Mouse (Mus musculus) kidney, postnatal 0 days (tissue): ENCODE data around the gene Tspan32. TPM values are rescaled to one million over a fixed set of nuclear protein-coding genes. Genes with fewer than 3 reads are reported as not detected.
A peak's percentile ranks its signal among the peaks of the same experiment; 100 is the strongest.

ENCODE experiments used
- ATAC-seq: fragments of 200-750 bp; cut with Nextera tagmentation; replicated peaks from 2 replicates; pipeline ENCODE4 v1.8.0; 2017; ENCODE audit warnings: low read depth, moderate number of reproducible peaks, moderate TSS enrichment, moderate library complexity; ENCODE audit not compliant: low FRiP score
- DNase-seq: peaks from one replicate; pipeline ENCODE4 v3.0.0-alpha.2; 2016; ENCODE audit warnings: low spot score
- H3K27ac ChIP-seq: fragments of 300-500 bp; sonication (generic); 2 replicates; pipeline ENCODE4 v1.5.1; 2014; ENCODE audit warnings: mild to moderate bottlenecking
- H3K27me3 ChIP-seq: fragments of 300-500 bp; sonication (generic); 2 replicates; pipeline ENCODE4 v1.6.1; 2014; ENCODE audit warnings: low read length, mixed read lengths; ENCODE audit not compliant: insufficient read depth
- H3K36me3 ChIP-seq: fragments of 300-500 bp; sonication (generic); 2 replicates; pipeline ENCODE4 v1.6.1; 2014; ENCODE audit warnings: low read length, mixed read lengths; ENCODE audit not compliant: insufficient read depth
- H3K4me1 ChIP-seq: fragments of 300-500 bp; sonication (generic); replicated peaks from 2 replicates; pipeline ENCODE4 v1.6.1; 2014; ENCODE audit warnings: antibody characterized with exemption, low read length, mixed read lengths; ENCODE audit not compliant: insufficient read depth
- H3K4me2 ChIP-seq: fragments of 300-500 bp; sonication (generic); 2 replicates; pipeline ENCODE4 v1.6.1; 2014; ENCODE audit warnings: mild to moderate bottlenecking, low read length, moderate library complexity, mixed read lengths
- H3K4me3 ChIP-seq: fragments of 300-500 bp; sonication (generic); replicated peaks from 2 replicates; pipeline ENCODE4 v1.5.1; 2014; ENCODE audit warnings: low read depth, low read length
- H3K9ac ChIP-seq: fragments of 300-500 bp; sonication (generic); 2 replicates; pipeline ENCODE4 v1.6.1; 2014; ENCODE audit warnings: low read depth, low read length
- H3K9me3 ChIP-seq: fragments of 300-500 bp; sonication (generic); replicated peaks from 2 replicates; pipeline ENCODE4 v1.6.1; 2016; ENCODE audit warnings: low read length, inconsistent platforms, mixed read lengths
- CTCF ChIP-seq: IDR thresholded peaks from 2 replicates; pipeline ENCODE4 v1.5.1; 2016; ENCODE audit warnings: antibody characterized with exemption, low read depth, mild to moderate bottlenecking, moderate library complexity
- WGBS: fragments of 180-500 bp; shearing (Covaris S2); extraction: QIAGEN DNeasy Blood & Tissue Kit; methylation state at CpG from one replicate; pipeline ENCODE4 v1.1.7; 2014; 5-methylcytosine and 5-hydroxymethylcytosine counted together
- polyA plus RNA-seq: library from polyadenylated mRNA; unstranded; fragments of >200 nt; fragmentation: Nextera tagmentation; extraction: Ambion mirVana; gene quantifications from 2 replicates; pipeline ENCODE4 v1.2.1, GENCODE M21; 2015

Gene Tspan32
- 1.0 and 1.1 TPM in 2 replicates for polyA plus RNA-seq

DNA sequence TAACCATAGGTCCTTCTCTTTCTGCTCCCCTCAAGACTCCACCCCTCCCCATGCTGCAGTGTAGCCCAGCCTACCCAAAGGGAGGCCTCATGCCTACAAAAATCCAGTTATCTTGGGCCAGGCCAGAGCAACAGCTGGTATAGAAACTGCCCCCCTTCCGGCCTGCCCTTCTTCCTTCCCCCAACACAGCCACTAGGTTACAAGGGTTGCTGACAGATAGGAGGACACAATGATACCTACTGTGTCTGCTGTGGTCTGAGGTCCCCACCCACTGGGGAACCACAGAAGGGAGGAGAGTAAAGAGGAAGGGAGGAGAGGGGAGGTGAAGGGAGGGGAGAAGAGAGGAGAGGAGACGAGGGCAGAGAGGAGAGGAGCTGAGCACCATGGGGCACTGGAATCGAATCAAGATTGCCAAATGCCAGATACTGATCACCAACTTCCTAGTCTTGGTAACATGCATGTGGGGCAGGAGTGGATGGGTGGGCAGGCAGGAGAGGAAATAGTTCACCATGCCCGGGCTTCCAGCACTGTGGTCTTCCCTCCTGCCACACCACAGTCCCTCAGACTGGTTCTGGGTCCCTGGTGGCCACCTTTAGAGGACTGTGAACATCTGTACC, at the start of gene Tspan32:
Tspan32 (plus strand) TSS at position 320 of the 617 bp plus-strand sequence.
- no peak for DNase-seq
- no peak within 1 kb of the TSS for H3K4me3 ChIP-seq
- H3K9ac ChIP-seq, result no peak within 1 kb of the TSS
- H3K36me3 ChIP-seq, result no peaks in the 10 kb centered on the region
- no peak for ATAC-seq
- H3K4me1 ChIP-seq, result peaks cover 15% of the 10 kb centered on the region
- H3K9me3 ChIP-seq, result no peaks in the 10 kb centered on the region
- H3K27ac ChIP-seq, result no peak within 1 kb of the TSS
- WGBS, result 79% methylated on average over 4 of the region's 4 CpGs
- no peak within 1 kb of the TSS for H3K4me2 ChIP-seq
- TF ChIP-seq CTCF, result no peak
- H3K27me3 ChIP-seq, result no peaks in the 10 kb centered on the region

DNA sequence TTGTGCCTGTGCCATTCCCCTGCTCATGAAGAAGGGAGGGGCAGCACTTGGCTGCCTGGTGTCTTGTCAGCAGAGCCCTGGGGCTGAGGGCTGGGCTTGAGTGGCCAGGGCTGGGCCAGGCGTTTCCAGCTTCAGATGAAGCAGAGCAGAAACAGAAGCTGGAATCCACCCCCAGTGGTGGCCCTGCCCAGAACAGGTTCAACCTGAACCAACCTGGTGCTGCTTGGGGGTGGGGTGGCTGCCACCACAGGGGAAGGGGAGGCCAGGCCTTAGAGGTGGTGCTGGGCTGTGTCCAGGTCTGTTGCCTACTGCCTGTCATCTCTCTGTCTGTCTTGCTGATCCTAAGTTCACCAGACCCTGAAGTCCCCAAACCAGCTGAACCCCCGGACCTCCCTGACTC, 48.8 kb upstream of the Tspan32 start:
- Histone ChIP-seq H3K27me3 (no peaks in the 10 kb centered on the region), H3K4me1 (no peaks in the 10 kb centered on the region), H3K9ac (no peak overlapping the region), H3K27ac (no peak overlapping the region), H3K4me3 (no peak overlapping the region), H3K9me3 (no peaks in the 10 kb centered on the region), H3K4me2 (no peak overlapping the region), H3K36me3 (no peaks in the 10 kb centered on the region)
- WGBS, result 54% methylated on average over 2 of the region's 2 CpGs
- no peak for ATAC-seq
- no peak for TF ChIP-seq CTCF
- DNase-seq, result no peak

DNA sequence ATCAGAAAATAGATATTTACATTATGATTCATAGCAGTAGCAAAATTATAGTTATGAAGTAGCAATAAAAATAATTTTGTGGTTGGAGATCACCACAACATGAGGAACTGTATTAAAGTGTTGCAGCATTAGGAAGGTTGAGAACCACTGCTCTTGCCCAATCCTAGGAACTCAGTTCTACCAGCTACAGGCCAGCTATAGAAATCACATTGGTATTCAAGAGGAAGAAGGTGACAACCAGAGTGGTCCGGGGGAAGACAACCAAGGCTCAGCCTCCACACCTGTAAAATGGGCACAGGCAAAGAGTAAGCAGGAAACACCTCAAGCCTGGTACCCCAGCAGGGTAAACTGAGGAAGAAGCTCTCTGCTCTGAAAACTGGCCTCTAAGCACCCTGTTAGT, 46.0 kb upstream of the Tspan32 start:
- no peak for DNase-seq
- TF ChIP-seq CTCF, result no peak
- H3K9me3 ChIP-seq, result no peaks in the 10 kb centered on the region
- no peaks in the 10 kb centered on the region for H3K4me1 ChIP-seq
- H3K36me3 ChIP-seq, result no peaks in the 10 kb centered on the region
- no peak for ATAC-seq
- no peak overlapping the region for H3K27ac ChIP-seq
- WGBS, result 93% methylated on average over 1 of the region's 1 CpGs
- H3K4me2 ChIP-seq, result no peak overlapping the region
- no peaks in the 10 kb centered on the region for H3K27me3 ChIP-seq
- H3K4me3 ChIP-seq, result no peak overlapping the region
- H3K9ac ChIP-seq, result no peak overlapping the region

DNA sequence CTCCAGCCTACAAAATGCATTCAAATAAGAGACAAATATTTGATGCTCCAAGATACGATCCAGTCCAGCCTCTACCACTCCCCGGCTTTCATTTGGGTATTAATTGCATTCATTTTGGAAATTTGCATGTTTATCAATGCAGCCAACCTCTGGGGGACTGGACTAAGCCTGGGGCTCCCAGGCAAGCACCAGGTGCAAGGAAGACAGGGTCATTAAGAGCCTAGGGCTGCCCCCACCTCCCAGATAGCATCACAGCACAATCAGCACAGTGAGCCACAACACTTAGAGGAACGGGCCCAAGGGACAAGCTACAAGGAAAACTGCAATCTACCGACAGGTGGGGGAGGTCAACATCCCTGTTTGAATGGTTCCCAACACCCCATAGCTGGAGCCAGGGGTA, 45.1 kb upstream of the Tspan32 start:
- H3K9me3 ChIP-seq, result no peaks in the 10 kb centered on the region
- no peak for TF ChIP-seq CTCF
- no peak overlapping the region for H3K27ac ChIP-seq
- 68% methylated on average over 4 of the region's 4 CpGs for WGBS
- H3K9ac ChIP-seq, result no peak overlapping the region
- DNase-seq (no peak), ATAC-seq (no peak)
- H3K4me3 ChIP-seq, result no peak overlapping the region
- no peak overlapping the region for H3K4me2 ChIP-seq
- H3K36me3 ChIP-seq, result no peaks in the 10 kb centered on the region
- no peaks in the 10 kb centered on the region for H3K27me3 ChIP-seq
- no peaks in the 10 kb centered on the region for H3K4me1 ChIP-seq

DNA sequence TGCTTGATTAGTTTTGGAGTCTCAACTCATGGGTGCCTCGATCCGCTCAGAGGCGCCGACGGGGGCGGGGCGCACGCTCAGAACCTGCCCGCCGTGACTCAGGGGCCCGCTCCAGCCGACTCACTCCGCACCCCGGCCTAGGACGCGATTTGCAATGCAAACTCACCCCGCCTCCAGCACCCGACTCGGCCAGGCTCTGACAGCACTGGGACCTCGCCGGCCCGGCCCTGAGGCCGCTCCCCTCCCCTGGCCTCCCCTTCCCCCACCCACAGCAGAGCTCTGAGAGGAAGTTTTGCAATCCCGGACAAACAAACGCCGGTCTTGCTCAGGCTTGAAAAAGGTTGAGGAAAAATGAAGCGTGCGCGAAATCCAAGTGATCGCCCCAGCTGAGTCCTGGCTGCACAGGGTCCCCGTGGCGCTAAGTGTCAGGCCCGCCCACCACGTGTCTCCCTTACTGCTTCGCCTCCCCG, 37.4 kb upstream of the Tspan32 start:
- Histone ChIP-seq H3K27me3 (peaks cover 57% of the 10 kb centered on the region), H3K4me2 (peak overlapping the region; percentile 81), H3K36me3 (no peaks in the 10 kb centered on the region), H3K9ac (0 out of 2 replicates have a peak overlapping the region, but pooled peaks have one; percentile 32), H3K4me3 (peak overlapping the region; percentile 37), H3K9me3 (no peaks in the 10 kb centered on the region), H3K4me1 (peaks cover 11% of the 10 kb centered on the region), H3K27ac (no peak overlapping the region)
- WGBS, result under 1% methylated on average over 36 of the region's 36 CpGs
- no peak for TF ChIP-seq CTCF
- DNase-seq (peak; percentile 17), ATAC-seq (peak; percentile 57; the same call in 1 of the 2 replicates)

DNA sequence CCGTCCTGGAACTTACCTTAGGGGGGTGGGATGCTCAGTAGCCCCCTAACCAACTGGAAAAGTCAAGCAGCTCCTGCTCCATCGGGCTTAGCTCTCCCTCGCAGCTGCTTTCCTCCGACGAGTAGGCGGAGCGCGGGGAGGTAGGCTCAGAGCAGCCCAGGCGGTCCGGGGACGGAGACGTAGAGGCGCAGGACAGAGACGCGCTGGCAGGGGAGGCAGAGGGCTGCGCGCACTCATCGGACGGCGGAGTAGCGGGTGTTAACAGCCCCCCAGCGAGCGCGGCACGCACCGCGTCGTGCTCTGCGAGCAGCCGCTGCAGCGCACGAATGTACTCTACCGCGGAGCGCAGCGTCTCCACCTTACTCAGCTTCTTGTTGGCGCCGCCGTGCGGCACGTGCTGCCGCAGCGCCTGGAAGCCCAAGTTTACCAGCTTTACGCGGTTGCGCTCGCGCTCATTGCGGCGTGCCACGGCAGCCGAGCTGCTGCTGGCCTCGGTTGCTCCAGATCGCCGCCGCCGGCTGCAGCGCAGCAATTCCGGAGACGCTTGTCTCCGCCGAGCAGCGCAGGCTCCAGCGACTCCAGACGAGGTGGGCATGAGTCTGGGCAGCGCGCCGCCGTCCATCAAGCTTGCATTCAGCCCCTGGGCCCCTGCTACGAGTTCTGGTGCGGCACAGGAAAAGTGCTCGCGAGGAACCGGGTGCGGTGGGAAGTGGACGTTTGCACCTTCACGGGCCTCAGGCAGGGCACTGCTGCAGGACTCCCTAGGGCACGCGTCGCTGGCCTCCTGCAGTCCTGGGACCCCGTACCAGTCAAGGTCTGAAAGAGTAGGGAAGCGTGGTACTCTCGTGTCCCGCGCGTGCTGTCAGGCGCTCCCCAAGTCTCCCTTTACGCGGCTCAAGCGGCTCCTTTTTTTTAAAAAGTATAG, 36.7 kb upstream of the Tspan32 start:
- H3K9ac ChIP-seq, result 0 out of 2 replicates have a peak overlapping the region, but pooled peaks have one; percentile 32
- TF ChIP-seq CTCF, result peak; percentile 35
- H3K4me2 ChIP-seq, result peak overlapping the region; percentile 81
- no peaks in the 10 kb centered on the region for H3K9me3 ChIP-seq
- H3K4me3 ChIP-seq, result peak overlapping the region; percentile 37
- ATAC-seq (peak; percentile 19), DNase-seq (peak; percentile 64)
- H3K27ac ChIP-seq, result no peak overlapping the region
- H3K4me1 ChIP-seq, result peaks cover 11% of the 10 kb centered on the region
- WGBS, result under 1% methylated on average over 90 of the region's 90 CpGs
- H3K27me3 ChIP-seq, result peaks cover 57% of the 10 kb centered on the region
- no peaks in the 10 kb centered on the region for H3K36me3 ChIP-seq
